Mouse (Mus musculus): ENCODE results near the gene Hspb1. TPM values are rescaled to one million over a fixed set of nuclear protein-coding genes. Genes with fewer than 3 reads are reported as not detected.

The Hspb1 gene
- total and polyA plus RNA-seq, 3 experiments = not detected

- DNase-seq (ENCODE audit: low spot score) (no peak), ATAC-seq (ENCODE audit: extremely low read depth, insufficient number of reproducible peaks, low FRiP score, poor library complexity, severe bottlenecking) (no peak)
- H3K9me3 ChIP-seq (replicated peaks) = no peaks in the 10 kb centered on the region; the same call in 1 of the 2 replicates
- peaks cover 3% of the 10 kb centered on the region; the same call in 1 of the 2 replicates for H3K4me1 ChIP-seq (ENCODE audit: insufficient read depth, low read depth, low read length)
- H3K4me3 ChIP-seq (ENCODE audit: low read depth, low read length) = no peak overlapping the region
- H3K27me3 ChIP-seq (ENCODE audit: insufficient read depth, low read length) = peaks cover 5% of the 10 kb centered on the region
- H3K36me3 ChIP-seq (replicated peaks) = peaks cover 5% of the 10 kb centered on the region
- no peak for TF ChIP-seq GATA2 (IDR thresholded peaks at IDR 0.05; ENCODE audit: borderline replicate concordance, low read depth, low read length)
- no peak for TF ChIP-seq GATA1 (IDR thresholded peaks at IDR 0.05; ENCODE audit: borderline replicate concordance, low read length)
- TF ChIP-seq CTCF (IDR thresholded peaks at IDR 0.05; ENCODE audit: low read depth, low read length) = no peak
- TF ChIP-seq POLR2AphosphoS5 (IDR thresholded peaks at IDR 0.05; ENCODE audit: insufficient replicate concordance, low read depth, low read length) = no peak
- TF ChIP-seq TAL1 (conservative IDR thresholded peaks at IDR 0.05; ENCODE audit: low read depth, low read length) = no peak
Observed at GRCm38 (mm10) chr5:135890920-135891319, 3.2 kb downstream of the Hspb1 start.

- TF ChIP-seq POLR2AphosphoS5 (IDR thresholded peaks at IDR 0.05; ENCODE audit: insufficient replicate concordance, low read depth, low read length) (no peak), GATA1 (IDR thresholded peaks at IDR 0.05; ENCODE audit: borderline replicate concordance, low read length) (no peak), CTCF (IDR thresholded peaks at IDR 0.05; ENCODE audit: low read depth, low read length) (no peak), GATA2 (IDR thresholded peaks at IDR 0.05; ENCODE audit: borderline replicate concordance, low read depth, low read length) (no peak), TAL1 (conservative IDR thresholded peaks at IDR 0.05; ENCODE audit: low read depth, low read length) (no peak)
- Histone ChIP-seq H3K9me3 (replicated peaks) (no peaks in the 10 kb centered on the region; the same call in 1 of the 2 replicates), H3K4me1 (ENCODE audit: insufficient read depth, low read depth, low read length) (peaks cover 3% of the 10 kb centered on the region; the same call in 1 of the 2 replicates), H3K36me3 (replicated peaks) (peaks cover 11% of the 10 kb centered on the region), H3K27me3 (ENCODE audit: insufficient read depth, low read length) (peaks cover 4% of the 10 kb centered on the region; the same call in 1 of the 2 replicates), H3K4me3 (ENCODE audit: low read depth, low read length) (no peak overlapping the region)
- no peak for DNase-seq (ENCODE audit: low spot score)
- ATAC-seq (ENCODE audit: extremely low read depth, insufficient number of reproducible peaks, low FRiP score, poor library complexity, severe bottlenecking) = no peak
Observed at GRCm38 (mm10) chr5:135892589-135893351, 5.1 kb downstream of the Hspb1 start.

- H3K27me3 ChIP-seq (ENCODE audit: insufficient read depth, low read length) = peaks cover 4% of the 10 kb centered on the region; the same call in 1 of the 2 replicates
- DNase-seq (ENCODE audit: low spot score) (no peak), ATAC-seq (ENCODE audit: extremely low read depth, insufficient number of reproducible peaks, low FRiP score, poor library complexity, severe bottlenecking) (no peak)
- TF ChIP-seq TAL1 (conservative IDR thresholded peaks at IDR 0.05; ENCODE audit: low read depth, low read length) (no peak), POLR2AphosphoS5 (IDR thresholded peaks at IDR 0.05; ENCODE audit: insufficient replicate concordance, low read depth, low read length) (no peak), GATA2 (IDR thresholded peaks at IDR 0.05; ENCODE audit: borderline replicate concordance, low read depth, low read length) (no peak), CTCF (IDR thresholded peaks at IDR 0.05; ENCODE audit: low read depth, low read length) (no peak), GATA1 (IDR thresholded peaks at IDR 0.05; ENCODE audit: borderline replicate concordance, low read length) (no peak)
- no peaks in the 10 kb centered on the region for H3K9me3 ChIP-seq (replicated peaks)
- H3K4me3 ChIP-seq (ENCODE audit: low read depth, low read length) = no peak overlapping the region
- peaks cover 11% of the 10 kb centered on the region for H3K36me3 ChIP-seq (replicated peaks)
- peaks cover 3% of the 10 kb centered on the region; the same call in 1 of the 2 replicates for H3K4me1 ChIP-seq (ENCODE audit: insufficient read depth, low read depth, low read length)
Observed at GRCm38 (mm10) chr5:135894958-135895357, 7.2 kb downstream of the Hspb1 start.

GRCm38 (mm10) chr5:135898028-135898427 lies 10.3 kb downstream of the Hspb1 start:
- Histone ChIP-seq H3K27me3 (ENCODE audit: insufficient read depth, low read length) (peaks cover 1% of the 10 kb centered on the region; the same call in 1 of the 2 replicates), H3K9me3 (replicated peaks) (no peaks in the 10 kb centered on the region), H3K36me3 (replicated peaks) (peaks cover 21% of the 10 kb centered on the region), H3K4me3 (ENCODE audit: low read depth, low read length) (no peak overlapping the region), H3K4me1 (ENCODE audit: insufficient read depth, low read depth, low read length) (peaks cover 2% of the 10 kb centered on the region; the same call in 1 of the 2 replicates)
- no peak for DNase-seq (ENCODE audit: low spot score)
- TF ChIP-seq CTCF (IDR thresholded peaks at IDR 0.05; ENCODE audit: low read depth, low read length) (peak; percentile 57), TAL1 (conservative IDR thresholded peaks at IDR 0.05; ENCODE audit: low read depth, low read length) (no peak)
- no peak for ATAC-seq (ENCODE audit: extremely low read depth, insufficient number of reproducible peaks, low FRiP score, poor library complexity, severe bottlenecking)

GRCm38 (mm10) chr5:135898995-135899394 lies 11.3 kb downstream of the Hspb1 start:
- TF ChIP-seq CTCF (IDR thresholded peaks at IDR 0.05; ENCODE audit: low read depth, low read length) (no peak), GATA1 (IDR thresholded peaks at IDR 0.05; ENCODE audit: borderline replicate concordance, low read length) (no peak), POLR2AphosphoS5 (IDR thresholded peaks at IDR 0.05; ENCODE audit: insufficient replicate concordance, low read depth, low read length) (no peak), TAL1 (conservative IDR thresholded peaks at IDR 0.05; ENCODE audit: low read depth, low read length) (no peak), GATA2 (IDR thresholded peaks at IDR 0.05; ENCODE audit: borderline replicate concordance, low read depth, low read length) (no peak)
- DNase-seq (ENCODE audit: low spot score) = no peak
- Histone ChIP-seq H3K27me3 (ENCODE audit: insufficient read depth, low read length) (no peaks in the 10 kb centered on the region), H3K4me3 (ENCODE audit: low read depth, low read length) (no peak overlapping the region), H3K4me1 (ENCODE audit: insufficient read depth, low read depth, low read length) (peaks cover 3% of the 10 kb centered on the region; the same call in 1 of the 2 replicates), H3K36me3 (replicated peaks) (peaks cover 31% of the 10 kb centered on the region), H3K9me3 (replicated peaks) (no peaks in the 10 kb centered on the region)
- ATAC-seq (ENCODE audit: extremely low read depth, insufficient number of reproducible peaks, low FRiP score, poor library complexity, severe bottlenecking) = no peak

GRCm38 (mm10) chr5:135899833-135900232 lies 12.1 kb downstream of the Hspb1 start:
- Histone ChIP-seq H3K9me3 (replicated peaks) (no peaks in the 10 kb centered on the region), H3K4me3 (ENCODE audit: low read depth, low read length) (no peak overlapping the region), H3K27me3 (ENCODE audit: insufficient read depth, low read length) (no peaks in the 10 kb centered on the region), H3K36me3 (replicated peaks) (peaks cover 35% of the 10 kb centered on the region), H3K4me1 (ENCODE audit: insufficient read depth, low read depth, low read length) (peaks cover 6% of the 10 kb centered on the region; the same call in 1 of the 2 replicates)
- ATAC-seq (ENCODE audit: extremely low read depth, insufficient number of reproducible peaks, low FRiP score, poor library complexity, severe bottlenecking) (no peak), DNase-seq (ENCODE audit: low spot score) (no peak)
- no peak for TF ChIP-seq GATA2 (IDR thresholded peaks at IDR 0.05; ENCODE audit: borderline replicate concordance, low read depth, low read length)
- no peak for TF ChIP-seq POLR2AphosphoS5 (IDR thresholded peaks at IDR 0.05; ENCODE audit: insufficient replicate concordance, low read depth, low read length)
- TF ChIP-seq GATA1 (IDR thresholded peaks at IDR 0.05; ENCODE audit: borderline replicate concordance, low read length) = no peak
- TF ChIP-seq TAL1 (conservative IDR thresholded peaks at IDR 0.05; ENCODE audit: low read depth, low read length) = no peak
- no peak for TF ChIP-seq CTCF (IDR thresholded peaks at IDR 0.05; ENCODE audit: low read depth, low read length)

All from G1E (cell line).